Mouse (Mus musculus) olfactory bulb, adult 2 months (tissue): ENCODE data around the gene Aldob.

Experiments
- CTCF ChIP-seq: fragments of 200-500 bp; IDR thresholded peaks from 2 replicates; pipeline ENCODE4 v1.5.1; 2012; ENCODE audit warnings: low read depth, mild to moderate bottlenecking, low read length, moderate library complexity; ENCODE audit not compliant: insufficient read depth
- POLR2A ChIP-seq: fragments of 200-500 bp; IDR thresholded peaks from 2 replicates; pipeline ENCODE4 v1.6.1; 2012; ENCODE audit warnings: mild to moderate bottlenecking, low read depth, low read length, moderate library complexity; ENCODE audit not compliant: insufficient read depth

DNA sequence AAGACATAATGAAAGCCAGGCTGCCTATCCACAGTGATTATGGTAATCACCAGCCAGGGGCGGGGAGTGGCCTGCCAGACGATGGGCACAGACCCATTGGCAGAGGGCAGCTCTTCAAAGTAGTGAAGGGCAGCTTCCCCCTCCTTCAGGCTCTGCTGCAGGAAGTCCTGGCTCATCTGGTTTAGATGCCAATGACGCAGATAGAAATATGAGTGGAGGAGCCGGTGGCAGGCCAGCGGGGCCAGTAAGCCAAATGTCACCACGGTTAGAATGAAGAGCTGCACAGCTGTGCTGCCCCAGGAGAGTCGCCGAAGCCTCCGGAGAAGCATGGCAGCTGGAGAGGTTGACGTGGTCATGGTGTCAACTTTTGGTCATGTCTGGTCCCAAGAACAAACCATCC is 37.5 kb upstream of the Aldob start:
- TF ChIP-seq CTCF: no peak
- TF ChIP-seq POLR2A: no peak
